Mouse (Mus musculus) neural tube, embryonic 15.5 days (tissue): Measurements from ENCODE around the gene Ppil6. TPM values are rescaled to one million over a fixed set of nuclear protein-coding genes. Genes with fewer than 3 reads are reported as not detected.
"Not testable (repeated sequence)": the region's sequence is repeated elsewhere in the genome, so short reads cannot be mapped to it uniquely, and the experiment has no call there.

Experiments used
- ATAC-seq: fragments of 200-750 bp; cut with Nextera tagmentation; 2 replicates; pipeline ENCODE4 v1.8.0; 2017; ENCODE audit warnings: mild to moderate bottlenecking, moderate TSS enrichment, moderate library complexity; ENCODE audit not compliant: low FRiP score
- H3K27ac ChIP-seq: fragments of 300-500 bp; sonication (generic); replicated peaks from 2 replicates; pipeline ENCODE4 v1.5.1; 2015; ENCODE audit warnings: mild to moderate bottlenecking, inconsistent platforms
- H3K27me3 ChIP-seq: fragments of 300-500 bp; sonication (generic); replicated peaks from 2 replicates; pipeline ENCODE4 v1.6.1; 2015; ENCODE audit warnings: inconsistent platforms
- H3K36me3 ChIP-seq: fragments of 300-500 bp; sonication (generic); 2 replicates; pipeline ENCODE4 v1.6.1; 2015; ENCODE audit warnings: inconsistent platforms
- H3K4me1 ChIP-seq: fragments of 300-500 bp; sonication (generic); 2 replicates; pipeline ENCODE4 v1.6.1; 2015; ENCODE audit warnings: inconsistent platforms
- H3K4me2 ChIP-seq: fragments of 300-500 bp; sonication (generic); 2 replicates; pipeline ENCODE4 v1.6.1; 2015; ENCODE audit warnings: inconsistent platforms, mild to moderate bottlenecking, moderate library complexity
- H3K4me3 ChIP-seq: fragments of 300-500 bp; sonication (generic); replicated peaks from 2 replicates; pipeline ENCODE4 v1.5.1; 2015; ENCODE audit warnings: mild to moderate bottlenecking, inconsistent platforms
- H3K9ac ChIP-seq: fragments of 300-500 bp; sonication (generic); replicated peaks from 2 replicates; pipeline ENCODE4 v1.6.1; 2015; ENCODE audit warnings: mild to moderate bottlenecking, inconsistent platforms
- H3K9me3 ChIP-seq: fragments of 300-500 bp; sonication (generic); replicated peaks from 2 replicates; pipeline ENCODE4 v1.6.1; 2016; ENCODE audit warnings: inconsistent platforms
- WGBS: fragments of 180-500 bp; shearing (Covaris S2); methylation state at CpG from one replicate; pipeline ENCODE4 v1.1.7; 2015; ENCODE audit warnings: mixed read lengths; 5-methylcytosine and 5-hydroxymethylcytosine counted together
- polyA plus RNA-seq: library from polyadenylated mRNA; unstranded; fragments of >200 nt; fragmentation: Nextera tagmentation; extraction: Ambion mirVana; gene quantifications from 2 replicates; pipeline ENCODE4 v1.2.1, GENCODE M21; 2015

The Ppil6 gene
- polyA plus RNA-seq, 1 experiment from 2014 or later: 4.2 TPM

DNA sequence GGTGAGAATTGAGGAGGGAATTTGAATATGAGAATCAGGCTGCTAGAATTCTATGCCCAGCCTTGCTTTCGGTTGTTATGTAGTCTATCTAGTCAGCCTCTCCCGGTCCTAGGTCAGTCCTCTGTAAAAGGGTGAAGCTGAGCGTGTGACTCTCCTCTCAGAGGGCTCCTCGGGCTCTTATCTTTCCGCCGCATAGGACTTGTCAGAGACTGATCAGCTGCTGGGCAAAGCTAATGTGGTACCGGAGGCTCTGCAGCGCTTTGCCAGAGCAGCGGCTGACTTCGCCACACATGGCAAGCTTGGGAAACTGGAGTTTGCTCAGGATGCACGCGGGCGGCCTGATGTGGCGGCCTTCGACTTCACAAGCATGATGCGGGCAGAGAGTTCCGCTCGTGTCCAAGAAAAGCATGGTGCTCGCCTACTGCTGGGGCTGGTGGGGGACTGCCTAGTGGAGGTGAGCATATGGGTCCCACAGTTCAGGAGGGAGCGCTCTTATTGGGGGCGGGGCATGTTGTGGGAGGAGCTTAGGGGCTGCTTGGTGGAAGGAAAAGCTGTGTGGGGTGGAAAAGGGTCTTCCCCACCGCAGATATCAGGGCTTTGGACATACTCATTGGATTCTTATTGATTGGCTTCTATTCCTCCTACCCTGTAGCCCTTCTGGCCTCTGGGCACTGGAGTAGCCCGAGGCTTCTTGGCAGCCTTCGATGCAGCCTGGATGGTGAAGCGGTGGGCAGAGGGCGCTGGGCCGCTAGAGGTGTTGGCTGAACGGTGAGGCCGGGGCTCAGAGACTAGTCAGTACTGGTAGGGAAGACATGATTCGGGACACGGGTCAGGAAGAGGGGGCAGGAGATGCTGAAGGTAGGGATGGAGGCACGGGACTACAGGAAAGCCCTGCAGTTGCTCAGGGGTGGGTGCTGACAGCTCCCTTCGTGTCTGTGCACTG is 9.0 kb upstream of the Ppil6 start:
- no peak for ATAC-seq
- WGBS: 74% methylated on average over 33 of the region's 33 CpGs

DNA sequence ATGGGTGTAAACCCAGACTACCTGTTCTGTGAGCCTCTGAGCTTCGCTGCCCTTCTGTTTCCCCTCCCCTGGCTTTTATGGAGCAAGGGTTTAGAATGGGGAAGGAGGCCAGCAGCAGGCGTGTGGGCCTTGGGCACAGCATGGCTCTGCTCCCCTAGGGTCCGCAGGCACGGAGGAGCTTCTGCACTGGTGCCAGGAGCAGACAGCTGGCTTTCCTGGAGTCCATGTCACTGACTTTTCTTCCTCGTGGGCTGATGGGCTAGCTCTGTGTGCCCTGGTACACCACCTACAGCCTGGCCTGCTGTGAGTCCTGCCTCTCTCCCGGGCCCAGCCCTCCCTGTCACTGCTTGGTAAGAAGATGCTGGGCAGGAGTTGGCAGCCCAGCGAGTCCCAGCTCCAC is 7.8 kb upstream of the Ppil6 start:
- no peak for ATAC-seq
- Histone ChIP-seq H3K4me2 (no peak overlapping the region), H3K9me3 (no peaks in the 10 kb centered on the region), H3K27ac (no peak overlapping the region), H3K4me1 (peaks cover 14% of the 10 kb centered on the region), H3K9ac (no peak overlapping the region), H3K27me3 (no peaks in the 10 kb centered on the region), H3K4me3 (no peak overlapping the region), H3K36me3 (peaks cover 25% of the 10 kb centered on the region)
- 88% methylated on average over 7 of the region's 7 CpGs for WGBS

More for the DNA sequence above, 9.0 kb upstream of the Ppil6 start:
- H3K4me3 ChIP-seq: no peak overlapping the region
- H3K27ac ChIP-seq: no peak overlapping the region
- peaks cover 17% of the 10 kb centered on the region for H3K36me3 ChIP-seq
- H3K4me2 ChIP-seq: no peak overlapping the region; the same call in 1 of the 2 replicates
- no peaks in the 10 kb centered on the region for H3K27me3 ChIP-seq
- H3K9ac ChIP-seq: no peak overlapping the region
- H3K9me3 ChIP-seq: no peaks in the 10 kb centered on the region
- peaks cover 26% of the 10 kb centered on the region for H3K4me1 ChIP-seq

DNA sequence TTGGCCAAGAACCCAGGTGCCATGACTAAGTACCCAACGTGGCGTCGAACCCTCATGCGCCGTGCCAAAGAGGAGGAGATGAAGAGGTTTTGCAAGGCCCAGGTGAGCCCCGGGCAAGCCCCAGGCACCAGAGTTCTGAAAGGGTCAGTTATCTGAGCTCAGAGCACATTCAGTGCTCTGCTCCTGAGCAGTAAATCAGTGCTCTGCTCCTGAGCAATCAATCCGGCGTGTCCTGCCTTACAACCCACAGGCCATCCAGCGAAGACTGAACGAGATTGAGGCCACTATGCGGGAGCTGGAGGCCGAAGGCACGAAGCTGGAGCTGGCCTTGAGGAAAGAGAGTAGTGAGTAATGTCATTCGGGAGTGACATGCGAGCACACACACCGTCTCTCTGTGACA is 4.5 kb upstream of the Ppil6 start:
- H3K4me2 ChIP-seq: no peak overlapping the region
- ATAC-seq: no peak
- WGBS: 92% methylated on average over 16 of the region's 16 CpGs
- H3K27me3 ChIP-seq: no peaks in the 10 kb centered on the region
- H3K36me3 ChIP-seq: peaks cover 25% of the 10 kb centered on the region
- H3K27ac ChIP-seq: no peak overlapping the region
- H3K9ac ChIP-seq: no peak overlapping the region
- H3K9me3 ChIP-seq: no peaks in the 10 kb centered on the region
- peaks cover 25% of the 10 kb centered on the region for H3K4me1 ChIP-seq
- H3K4me3 ChIP-seq: no peak overlapping the region

DNA sequence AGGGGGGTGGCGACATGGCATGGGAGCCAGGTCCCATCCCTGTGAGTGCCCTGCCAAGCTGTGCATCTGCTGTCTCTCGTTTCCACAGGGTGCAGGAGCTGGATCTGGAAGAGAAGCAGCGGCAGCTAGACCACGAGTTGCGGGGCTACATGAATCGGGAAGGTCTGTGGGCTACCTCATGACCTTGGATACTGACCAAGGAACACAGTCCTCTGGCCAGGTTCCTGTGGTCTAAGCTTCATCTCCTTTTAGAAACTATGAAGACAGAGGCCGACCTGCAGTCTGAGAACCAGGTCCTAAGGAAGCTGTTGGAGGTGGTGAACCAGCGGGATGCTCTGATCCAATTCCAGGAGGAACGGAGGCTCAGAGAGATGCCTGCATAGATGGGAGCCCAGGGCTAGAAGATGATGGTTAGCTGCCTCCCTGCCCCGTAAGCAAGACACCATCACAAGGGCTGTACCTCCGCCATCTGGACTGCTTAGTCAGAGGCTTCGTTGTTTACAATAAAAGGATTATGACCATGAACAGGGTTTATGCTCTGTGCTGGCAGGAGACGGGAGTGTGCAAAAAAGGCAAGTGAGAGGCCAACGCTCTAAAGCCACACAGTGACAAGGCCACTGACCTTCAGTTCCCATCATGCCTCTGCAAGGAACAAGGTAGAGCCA is 3.6 kb upstream of the Ppil6 start:
- Histone ChIP-seq H3K36me3 (peaks cover 25% of the 10 kb centered on the region), H3K9me3 (no peaks in the 10 kb centered on the region), H3K27ac (no peak overlapping the region), H3K9ac (no peak overlapping the region), H3K4me2 (no peak overlapping the region), H3K4me3 (no peak overlapping the region), H3K4me1 (peaks cover 25% of the 10 kb centered on the region), H3K27me3 (no peaks in the 10 kb centered on the region)
- ATAC-seq: no peak
- WGBS: 92% methylated on average over 14 of the region's 14 CpGs

- Histone ChIP-seq H3K9ac (peak overlapping the region; percentile 59; the same call in 1 of the 2 replicates), H3K4me1 (peaks cover 25% of the 10 kb centered on the region), H3K27me3 (no peaks in the 10 kb centered on the region), H3K9me3 (no peaks in the 10 kb centered on the region), H3K4me2 (peak overlapping the region; percentile 92), H3K36me3 (peaks cover 25% of the 10 kb centered on the region), H3K27ac (no peak overlapping the region), H3K4me3 (peak overlapping the region; percentile 72)
- 48% methylated on average over 7 of the region's 7 CpGs for WGBS
- ATAC-seq: no peak
Observed at GRCm38 (mm10) chr10:41488877-41489276, 1.4 kb upstream of the Ppil6 start.

DNA sequence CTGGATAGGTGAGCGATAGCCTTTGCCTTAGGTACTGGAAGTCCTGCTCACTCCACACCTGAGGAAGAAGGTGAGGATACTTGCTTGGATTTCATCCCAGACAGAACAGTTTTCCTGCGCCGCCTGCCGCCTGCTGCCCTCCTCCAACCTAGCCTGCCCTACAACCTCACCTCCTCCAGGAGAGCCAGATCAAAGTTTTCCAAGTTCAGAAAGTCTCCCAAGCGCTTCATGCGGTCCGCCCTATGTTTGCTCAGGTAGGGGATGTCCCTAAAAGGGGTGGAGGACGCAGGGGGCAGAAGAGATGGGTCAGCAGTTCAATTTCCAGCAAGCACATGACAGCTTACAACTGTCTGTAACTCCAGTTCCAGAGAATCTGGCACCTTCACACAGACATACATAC is 945 bp upstream of the Ppil6 start:
- H3K4me1 ChIP-seq: peaks cover 25% of the 10 kb centered on the region
- ATAC-seq: no peak
- WGBS: 33% methylated on average over 8 of the region's 8 CpGs
- no peak overlapping the region for H3K27ac ChIP-seq
- H3K27me3 ChIP-seq: no peaks in the 10 kb centered on the region
- H3K36me3 ChIP-seq: peaks cover 25% of the 10 kb centered on the region
- peak overlapping the region; percentile 59 for H3K9ac ChIP-seq
- no peaks in the 10 kb centered on the region for H3K9me3 ChIP-seq
- H3K4me2 ChIP-seq: peak overlapping the region; percentile 92
- peak overlapping the region; percentile 72 for H3K4me3 ChIP-seq

DNA sequence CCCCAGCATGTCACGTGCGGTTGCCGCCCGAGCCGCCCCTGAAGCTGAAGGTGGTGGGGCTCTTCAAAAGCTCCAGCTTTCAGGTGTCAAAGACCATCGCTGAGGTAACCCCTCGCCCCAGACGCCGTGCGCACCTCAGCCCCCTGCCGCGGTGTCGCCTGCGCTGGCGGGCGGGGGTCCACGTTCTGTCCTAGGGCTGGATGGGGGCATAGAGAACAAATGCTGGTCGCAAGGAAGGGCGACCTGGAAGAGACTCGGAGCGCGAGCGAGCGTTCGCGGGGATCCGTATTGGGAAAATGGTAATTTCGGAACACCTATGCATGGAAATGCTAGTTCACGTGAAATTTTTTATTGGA is 257 bp downstream of the Ppil6 start:
- no peak; the same call in 1 of the 2 replicates for ATAC-seq
- WGBS: under 1% methylated on average over 29 of the region's 29 CpGs
- Histone ChIP-seq H3K36me3 (peaks cover 15% of the 10 kb centered on the region), H3K4me1 (peaks cover 25% of the 10 kb centered on the region), H3K9ac (peak overlapping the region; percentile 54), H3K4me3 (peak overlapping the region; percentile 72), H3K27me3 (no peaks in the 10 kb centered on the region), H3K27ac (peak overlapping the region; percentile 43; the same call in 1 of the 2 replicates), H3K9me3 (no peaks in the 10 kb centered on the region), H3K4me2 (peak overlapping the region; percentile 92)

GRCm38 (mm10) chr10:41491111-41491510 is 872 bp downstream of the Ppil6 start:
- peaks cover 25% of the 10 kb centered on the region for H3K4me1 ChIP-seq
- 52% methylated on average over 4 of the region's 4 CpGs for WGBS
- no peaks in the 10 kb centered on the region for H3K9me3 ChIP-seq
- H3K36me3 ChIP-seq: peaks cover 9% of the 10 kb centered on the region
- H3K27ac ChIP-seq: no peak overlapping the region
- no peaks in the 10 kb centered on the region for H3K27me3 ChIP-seq
- peak overlapping the region; percentile 92 for H3K4me2 ChIP-seq
- no peak for ATAC-seq
- peak overlapping the region; percentile 72 for H3K4me3 ChIP-seq
- no peak overlapping the region for H3K9ac ChIP-seq

DNA sequence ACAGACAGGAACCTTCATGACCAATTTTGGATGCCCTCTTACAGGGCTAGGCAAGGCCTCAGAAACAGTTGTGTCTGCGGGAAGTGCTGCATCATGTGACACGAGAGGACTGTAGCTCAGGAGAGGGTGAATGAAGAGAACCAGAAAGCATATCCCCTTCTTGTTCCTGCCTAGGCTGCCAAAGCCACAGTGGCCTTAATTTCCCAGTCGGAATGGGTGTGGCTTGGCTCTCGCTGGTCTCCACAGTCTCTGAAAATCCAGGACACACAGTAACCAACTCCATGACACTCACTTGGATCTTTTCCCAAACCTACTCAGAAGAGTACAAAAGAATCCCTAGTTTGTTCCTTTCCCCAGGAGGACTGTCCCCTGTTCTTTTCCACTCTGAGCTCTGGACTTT is 10.7 kb downstream of the Ppil6 start:
- no peak overlapping the region for H3K4me3 ChIP-seq
- H3K9me3 ChIP-seq: no peaks in the 10 kb centered on the region
- 0 out of 2 replicates have a peak, but pooled peaks have one; percentile 30 for ATAC-seq
- H3K4me1 ChIP-seq: no peaks in the 10 kb centered on the region
- H3K9ac ChIP-seq: no peak overlapping the region
- H3K27ac ChIP-seq: 0 out of 2 replicates have a peak overlapping the region, but pooled peaks have one; percentile 1
- H3K36me3 ChIP-seq: no peaks in the 10 kb centered on the region
- WGBS: 62% methylated on average over 4 of the region's 4 CpGs
- no peaks in the 10 kb centered on the region for H3K27me3 ChIP-seq
- no peak overlapping the region for H3K4me2 ChIP-seq

DNA sequence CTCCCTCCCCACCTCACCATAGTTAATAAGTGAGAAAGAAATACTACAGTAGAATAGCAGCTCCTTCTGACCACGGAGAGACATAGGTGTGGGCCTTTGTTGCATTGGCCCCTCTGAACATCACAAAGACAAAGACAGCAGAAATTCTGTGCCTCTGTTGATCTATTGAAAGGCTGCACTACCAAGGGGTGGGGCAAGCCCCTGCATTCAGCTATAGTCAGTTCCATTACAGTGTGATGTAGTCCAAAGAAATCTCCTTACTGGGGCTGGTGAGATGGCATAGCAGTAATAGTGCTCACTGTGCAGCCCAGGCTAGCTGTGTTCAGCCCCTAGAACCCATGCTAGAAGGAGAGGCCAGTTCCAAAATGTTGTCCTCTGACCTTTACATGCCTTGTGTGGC is 14.8 kb downstream of the Ppil6 start:
- peak; percentile 16; the same call in 1 of the 2 replicates for ATAC-seq
- Histone ChIP-seq H3K36me3 (no peaks in the 10 kb centered on the region), H3K4me1 (no peaks in the 10 kb centered on the region), H3K9me3 (no peaks in the 10 kb centered on the region), H3K27ac (no peak overlapping the region), H3K4me3 (no peak overlapping the region), H3K9ac (no peak overlapping the region), H3K27me3 (no peaks in the 10 kb centered on the region), H3K4me2 (no peak overlapping the region)
- 90% methylated on average over 1 of the region's 1 CpGs for WGBS

DNA sequence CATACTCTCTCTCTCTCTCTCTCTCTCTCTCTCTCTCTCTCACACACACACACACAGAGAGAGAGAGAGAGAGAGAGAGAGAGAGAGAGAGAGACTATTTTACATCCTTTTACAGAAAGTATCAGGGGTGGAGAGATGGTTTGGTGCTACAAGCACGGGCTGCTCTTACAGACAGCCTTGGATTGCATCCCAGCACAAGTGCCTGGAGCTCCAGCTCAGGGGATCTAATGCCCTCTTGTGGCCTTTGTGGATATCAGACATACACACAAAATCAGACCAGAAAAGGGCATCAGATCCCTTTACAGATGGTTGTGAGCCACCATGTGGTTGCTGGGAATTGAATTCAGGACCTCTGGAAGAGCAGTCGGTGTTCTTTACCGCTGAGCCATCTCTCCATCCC is 15.2 kb downstream of the Ppil6 start:
- not testable (repeated sequence) for H3K4me1 ChIP-seq, H3K36me3 ChIP-seq
- 4% methylated on average over 3 of the region's 3 CpGs for WGBS

DNA sequence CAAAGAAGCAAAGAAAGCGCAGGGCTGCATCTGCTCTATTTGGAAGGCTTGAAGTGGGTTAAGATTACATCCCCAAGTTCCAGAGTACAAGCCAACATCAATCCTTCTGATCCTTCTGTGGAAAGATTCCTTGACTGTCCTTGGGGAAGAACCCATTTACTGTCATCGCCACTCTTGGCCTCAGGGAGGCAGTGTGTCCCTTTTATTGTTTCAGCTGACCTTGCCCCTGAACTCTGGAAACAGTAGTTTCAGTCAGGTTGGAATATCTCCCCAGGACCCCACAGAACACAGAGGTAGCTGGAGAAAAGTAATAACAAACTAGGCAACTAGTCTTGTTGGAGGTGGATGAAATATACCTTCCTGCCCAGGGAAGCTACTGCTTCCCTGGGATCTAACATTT is 18.9 kb downstream of the Ppil6 start:
- no peak overlapping the region for H3K4me2 ChIP-seq
- WGBS: 38% methylated on average over 2 of the region's 2 CpGs
- no peak overlapping the region for H3K27ac ChIP-seq
- H3K4me3 ChIP-seq: no peak overlapping the region
- H3K36me3 ChIP-seq: no peaks in the 10 kb centered on the region
- H3K27me3 ChIP-seq: no peaks in the 10 kb centered on the region
- no peaks in the 10 kb centered on the region for H3K9me3 ChIP-seq
- no peaks in the 10 kb centered on the region for H3K4me1 ChIP-seq
- no peak for ATAC-seq
- H3K9ac ChIP-seq: no peak overlapping the region

More for the DNA sequence above, 15.2 kb downstream of the Ppil6 start:
- H3K27ac ChIP-seq, H3K4me2 ChIP-seq, H3K9ac ChIP-seq, H3K27me3 ChIP-seq, H3K4me3 ChIP-seq, H3K9me3 ChIP-seq: not testable (repeated sequence)
- peak; percentile 86 for ATAC-seq
